Mouse (Mus musculus) NIH3T3 (cell line): ENCODE measurements around the gene Meaf6.
A peak's percentile ranks its signal among the peaks of the same experiment; 100 is the strongest.

Source experiments
- DNase-seq: peaks from one replicate; pipeline ENCODE4 v3.0.0-alpha.2; 2012; ENCODE audit warnings: low read depth

Gene Meaf6

DNA sequence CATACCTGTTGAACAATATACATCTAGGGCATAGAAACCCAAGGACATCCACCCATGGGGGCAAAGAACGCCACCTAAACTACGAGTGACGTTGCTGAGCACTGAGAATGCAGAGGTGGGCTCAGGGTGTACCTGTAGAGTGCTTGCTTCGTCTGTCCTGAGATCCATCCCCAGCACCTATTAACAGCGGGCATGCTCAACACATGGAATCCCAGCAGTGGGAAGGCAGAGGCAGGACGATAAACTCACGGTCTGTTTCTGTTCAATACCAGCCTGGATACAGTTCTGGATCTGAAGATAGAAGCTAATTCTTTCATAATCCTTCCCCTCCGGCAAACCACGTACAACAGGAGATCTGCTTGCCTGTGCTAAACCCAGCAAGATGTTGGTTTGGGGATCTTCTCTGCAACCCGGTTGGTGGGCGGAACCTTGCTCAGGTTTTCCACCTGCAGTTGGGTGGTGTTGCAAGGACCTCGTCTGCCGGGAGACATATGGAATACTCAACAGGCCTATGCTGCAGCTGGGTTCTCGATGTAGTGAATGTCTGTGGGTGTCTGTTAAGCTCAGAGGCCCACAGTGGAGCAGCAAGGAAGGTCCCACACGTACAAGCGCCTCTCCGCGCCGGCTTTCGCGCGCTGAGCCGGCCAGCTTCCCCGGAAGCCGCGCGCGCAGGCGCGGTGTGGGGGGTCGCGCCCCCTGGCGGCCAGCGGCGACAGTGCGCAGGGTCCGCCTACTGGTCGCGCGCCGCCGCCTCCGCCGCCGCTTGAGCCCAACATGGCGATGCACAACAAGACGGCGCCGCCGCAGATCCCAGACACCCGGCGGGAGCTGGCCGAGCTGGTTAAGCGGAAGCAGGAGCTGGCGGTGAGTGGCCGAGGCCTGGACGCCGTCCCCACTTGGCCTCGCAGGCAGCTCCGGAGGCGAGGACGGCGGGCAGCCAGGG is at the start of gene Meaf6:
Gene Meaf6 (plus strand): TSS at position 732 of the 943 bp plus-strand sequence.
- peak; percentile 97 for DNase-seq

DNA sequence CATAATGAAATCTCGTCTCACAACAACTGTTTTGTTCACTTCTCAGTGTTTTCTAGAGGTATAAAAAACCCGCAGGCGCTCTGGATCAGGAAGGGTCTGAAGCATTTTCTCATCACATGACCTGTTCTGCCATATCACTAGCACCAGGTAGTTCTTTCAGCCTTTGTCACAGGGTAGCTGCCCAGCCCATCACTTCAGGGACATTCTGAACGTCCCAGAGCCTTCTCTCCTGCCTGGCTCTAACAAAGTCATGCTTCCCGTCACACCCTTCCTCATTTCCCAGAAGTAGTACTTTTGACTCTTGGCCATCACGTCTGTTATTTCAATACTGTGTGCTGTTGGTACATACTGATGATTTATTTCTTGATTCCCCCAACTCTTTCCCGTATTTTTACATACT is 40.5 kb upstream of the Meaf6 start:
- DNase-seq = no peak

GRCm38 (mm10) chr4:125055385-125055784 is 29.5 kb upstream of the Meaf6 start:
- DNase-seq = no peak

- DNase-seq = no peak
These were observed 28.5 kb upstream of the Meaf6 start for GRCm38 (mm10) chr4:125056476-125056875.

GRCm38 (mm10) chr4:125057273-125057672 is 27.7 kb upstream of the Meaf6 start:
- DNase-seq = peak; percentile 62

- DNase-seq = no peak
These were observed 26.9 kb upstream of the Meaf6 start for GRCm38 (mm10) chr4:125058033-125058432.

- DNase-seq = peak; percentile 87
These were observed 25.9 kb upstream of the Meaf6 start for GRCm38 (mm10) chr4:125059025-125059424.

DNA sequence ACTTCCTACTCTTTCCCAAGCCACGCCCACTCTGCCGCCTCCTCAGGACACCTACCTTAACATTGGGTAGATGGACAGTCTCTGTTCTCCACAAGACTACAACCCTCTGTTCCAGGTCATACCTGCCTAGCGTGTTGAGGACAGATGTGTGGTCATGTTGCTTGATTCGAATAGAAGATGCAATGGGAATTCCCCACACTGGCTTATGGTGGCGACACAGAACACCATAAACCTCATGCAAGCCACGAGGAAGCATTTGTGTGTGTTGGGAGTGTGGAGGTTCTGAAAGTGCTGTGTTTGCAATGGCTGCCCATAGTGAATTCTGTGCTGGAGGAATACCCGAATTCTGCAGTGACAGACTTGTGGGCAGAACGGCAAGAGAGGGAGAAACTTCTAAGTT is 21.1 kb upstream of the Meaf6 start:
- no peak for DNase-seq

- peak; percentile 84 for DNase-seq
These were observed 19.2 kb upstream of the Meaf6 start, which contains the start of gene Dnali1 for GRCm38 (mm10) chr4:125065517-125066307. Gene Dnali1 (minus strand): TSS chr4:125065703.

- peak; percentile 95 for DNase-seq
These were observed 18.2 kb upstream of the Meaf6 start, which contains the start of gene Snip1 for GRCm38 (mm10) chr4:125066490-125067370. Gene Snip1 (plus strand): TSS chr4:125066672.

DNA sequence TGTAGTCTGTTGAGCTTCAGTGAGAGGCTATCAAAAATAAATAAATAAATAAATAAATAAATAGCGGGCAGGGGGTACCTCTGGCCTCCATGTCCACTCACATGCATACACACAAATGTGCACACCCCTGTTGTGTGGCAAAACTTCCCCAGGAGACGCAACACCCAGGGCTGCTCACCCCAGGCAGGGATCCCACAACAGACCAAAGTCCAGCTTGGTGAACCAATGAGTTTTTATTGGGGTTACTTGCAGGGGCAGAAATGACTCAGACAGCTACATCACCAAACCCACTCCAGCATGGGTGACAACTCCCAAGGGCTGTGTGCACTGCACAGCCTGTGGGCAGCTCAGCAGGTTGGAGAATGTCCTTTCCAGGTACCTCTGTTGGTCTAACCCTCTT is 7.2 kb upstream of the Meaf6 start:
- no peak for DNase-seq

- no peak for DNase-seq
These were observed 6.2 kb upstream of the Meaf6 start for GRCm38 (mm10) chr4:125078698-125079097.

GRCm38 (mm10) chr4:125085346-125085841 is 460 bp downstream of the Meaf6 start:
- no peak for DNase-seq

GRCm38 (mm10) chr4:125093031-125093430 is 8.1 kb downstream of the Meaf6 start:
- no peak for DNase-seq

DNA sequence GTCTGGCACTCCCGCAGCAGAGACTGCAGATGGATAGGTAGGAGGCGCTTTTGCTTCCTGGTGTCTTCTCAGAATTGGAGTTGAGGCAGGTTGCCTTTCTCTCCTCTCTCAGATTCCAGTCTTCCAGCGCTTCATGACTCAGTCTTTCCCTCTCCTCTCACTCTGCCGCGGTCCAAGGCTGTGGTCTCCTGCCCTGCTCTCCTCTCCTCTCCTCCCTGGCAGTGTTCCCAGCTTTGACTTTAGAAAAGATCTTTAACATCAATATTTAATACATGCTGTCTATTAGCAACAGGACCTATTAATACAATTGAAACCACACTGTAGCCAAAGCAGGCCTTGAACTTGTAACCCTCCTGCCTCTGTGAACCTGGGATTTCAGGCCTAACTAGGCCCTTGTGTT is 11.1 kb downstream of the Meaf6 start:
- peak; percentile 76 for DNase-seq

DNA sequence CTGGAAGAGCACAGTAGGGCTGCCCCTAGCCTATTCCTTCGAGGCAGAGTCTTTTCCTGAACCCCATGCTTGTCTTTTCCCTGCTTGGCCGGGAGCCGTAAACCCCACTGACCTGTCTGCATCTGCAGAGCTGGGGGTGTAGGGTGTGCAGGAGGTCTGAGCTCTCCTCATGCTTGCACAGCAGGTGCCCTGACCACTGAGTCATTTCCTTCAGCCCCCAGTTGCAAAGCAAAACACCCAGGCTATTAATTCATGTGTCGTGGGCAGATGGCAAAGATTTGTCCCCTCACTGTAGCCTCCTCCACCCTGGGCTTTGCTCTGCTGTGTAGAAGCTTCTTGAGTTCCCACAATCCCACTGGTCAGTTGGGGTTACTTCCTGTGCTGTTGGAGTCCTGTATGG is 12.5 kb downstream of the Meaf6 start:
- DNase-seq = no peak

DNA sequence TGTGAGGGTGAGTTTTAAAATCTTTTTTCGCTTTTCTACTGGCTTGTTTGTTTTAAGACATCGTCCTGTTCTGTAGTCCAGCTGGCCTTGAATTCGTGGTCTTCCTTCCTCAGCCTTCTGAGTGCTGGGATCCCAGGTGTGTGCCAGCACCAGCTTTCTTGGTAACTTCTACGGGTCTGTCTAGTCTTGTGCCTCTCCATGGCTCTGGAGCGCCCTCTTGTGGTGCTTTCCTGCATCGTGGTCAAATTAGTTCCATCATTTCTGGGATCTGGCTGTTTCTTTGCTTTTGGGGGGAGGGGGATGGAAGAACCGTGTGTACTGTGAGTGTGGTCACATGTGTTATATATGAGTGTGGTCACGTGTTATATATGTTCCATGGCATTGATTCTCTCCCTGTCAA is 14.5 kb downstream of the Meaf6 start:
- peak; percentile 95 for DNase-seq

DNA sequence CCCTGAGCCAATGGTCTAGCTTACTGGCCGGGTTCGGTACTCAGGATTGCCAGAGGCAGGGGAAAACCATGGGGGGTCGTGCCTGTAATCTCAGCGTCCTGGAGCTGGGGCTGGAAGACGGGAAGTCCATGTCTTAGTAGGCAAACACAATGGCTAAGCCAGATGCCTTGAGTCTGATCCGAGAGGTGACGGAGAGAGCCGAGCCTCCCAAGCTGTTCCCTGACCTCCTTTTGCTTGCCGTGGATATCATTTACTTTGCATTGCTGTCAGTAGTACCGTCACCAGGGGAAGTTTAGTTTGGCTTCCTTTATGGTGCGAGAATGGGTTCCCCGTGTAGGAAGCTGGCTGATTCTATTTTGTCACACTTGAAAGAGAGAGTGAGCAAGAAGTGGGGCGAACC is 16.4 kb downstream of the Meaf6 start:
- DNase-seq = no peak

- no peak for DNase-seq
These were observed 20.4 kb downstream of the Meaf6 start for GRCm38 (mm10) chr4:125105354-125105753.

GRCm38 (mm10) chr4:125114638-125115037 is 29.7 kb downstream of the Meaf6 start:
- DNase-seq = peak; percentile 95

DNA sequence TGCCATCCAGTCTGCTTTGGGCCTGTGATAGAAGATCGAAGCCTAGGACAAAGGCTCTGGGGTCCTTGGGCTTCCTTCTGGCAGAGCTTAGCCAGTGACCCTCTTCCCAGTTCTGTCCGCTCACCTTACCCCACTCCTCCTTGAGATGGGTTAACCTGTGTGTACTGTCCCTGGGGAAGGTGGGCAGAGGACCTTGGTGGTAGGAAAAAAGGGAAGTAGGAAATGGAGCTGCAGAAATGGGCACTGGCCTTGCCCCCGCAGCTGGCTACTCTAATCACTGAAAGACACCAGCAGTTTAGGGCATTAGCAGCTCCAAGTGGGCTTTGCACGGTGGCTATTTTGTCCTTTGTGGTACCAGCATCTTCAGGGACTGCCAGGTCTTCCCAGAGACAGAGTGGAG is 30.1 kb downstream of the Meaf6 start:
- no peak for DNase-seq

GRCm38 (mm10) chr4:125115710-125116089 is 30.8 kb downstream of the Meaf6 start:
- DNase-seq = peak; percentile 84
